Mouse (Mus musculus) 3134 (cell line): ENCODE results near the gene Pla2g16.

Experiments used
- DNase-seq: peaks from one replicate; pipeline ENCODE4 v3.0.0-alpha.2; 2011; ENCODE audit warnings: low spot score; ENCODE audit not compliant: insufficient read length; ENCODE audit errors: extremely low read depth

The Pla2g16 gene

DNA sequence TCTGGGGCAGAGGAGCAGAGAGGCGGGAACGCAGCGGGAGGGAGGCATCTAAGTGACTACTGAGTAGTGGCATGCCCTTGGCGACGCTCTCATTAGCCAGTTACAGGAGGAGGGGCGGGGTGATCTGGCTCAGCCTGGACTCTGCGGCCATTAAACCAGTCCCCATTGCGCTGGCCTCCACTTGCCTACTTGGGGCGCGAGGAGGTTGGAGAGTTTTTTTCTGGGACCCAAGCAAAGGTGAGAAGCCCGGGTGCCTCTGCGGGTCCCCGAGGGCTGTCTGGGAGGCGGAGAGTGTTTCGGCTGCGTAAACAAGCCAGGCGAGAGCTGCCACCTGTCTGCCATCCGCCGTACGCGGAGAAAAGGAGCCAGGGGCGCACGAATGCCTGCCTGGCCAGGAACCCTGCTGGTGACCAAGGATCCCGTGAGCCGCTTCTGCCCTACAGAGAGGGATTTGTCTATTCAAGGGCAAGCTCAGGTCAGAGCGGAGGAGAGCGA, at the start of gene Pla2g16:
Gene Pla2g16, plus strand, starts transcription at position 132 of the 495 bp plus-strand sequence.
- peak; percentile 82 for DNase-seq

DNA sequence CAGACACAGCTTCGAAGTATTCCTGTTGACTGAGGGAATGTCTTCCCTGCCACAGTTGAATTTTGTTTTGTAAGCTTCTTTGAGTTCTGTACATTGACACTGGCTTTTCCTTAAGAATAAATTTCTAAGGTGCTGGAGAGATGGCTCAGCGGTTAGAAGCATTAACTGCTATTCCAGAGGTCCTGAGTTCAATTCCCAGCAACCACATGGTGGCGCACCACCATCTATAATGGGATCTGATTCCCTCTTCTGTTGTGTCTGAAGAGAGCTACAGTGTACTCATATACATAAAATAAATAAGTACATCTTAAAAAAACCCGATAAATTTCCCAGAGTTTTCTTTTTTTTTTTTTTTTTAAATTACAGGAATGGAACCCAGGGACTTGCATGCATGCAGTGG, 49.2 kb upstream of the Pla2g16 start:
- DNase-seq, result no peak

DNA sequence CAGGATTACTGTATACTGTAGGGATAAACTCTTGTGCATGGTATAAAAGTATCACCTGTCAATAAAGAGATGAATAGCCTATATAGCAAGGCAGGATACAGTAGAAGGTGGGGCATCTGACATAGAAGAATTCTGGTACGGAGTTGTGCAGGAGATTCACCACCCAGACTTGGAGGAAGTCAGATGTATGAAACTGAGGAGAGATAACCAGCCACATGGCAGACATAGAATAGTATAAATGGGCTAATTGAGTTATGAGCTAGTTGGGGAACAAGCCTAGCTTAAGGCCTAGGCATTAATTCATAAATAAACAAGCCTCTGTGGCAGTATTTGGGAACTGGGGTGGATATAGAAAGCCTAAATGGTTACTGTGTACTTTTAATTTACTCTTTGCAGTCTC, 40.8 kb upstream of the Pla2g16 start:
- DNase-seq, result no peak

DNA sequence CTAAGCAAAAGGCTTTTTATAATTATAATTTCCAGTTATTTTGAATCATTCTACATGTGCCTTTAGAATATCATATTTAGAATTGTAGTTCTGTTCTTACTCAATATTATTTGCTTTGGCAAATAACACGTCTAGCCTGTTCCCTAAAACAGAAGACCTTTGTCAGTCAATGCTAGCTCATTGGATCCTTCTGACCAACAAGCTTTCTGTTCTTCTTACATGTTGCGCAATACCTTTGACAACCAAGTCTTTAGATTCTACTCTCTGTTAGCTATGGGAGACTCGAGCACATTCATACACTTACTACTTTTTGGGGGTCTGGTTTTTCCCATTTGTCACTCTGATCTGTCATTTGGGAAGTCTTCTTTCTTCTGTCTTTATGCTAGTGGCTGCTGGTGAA, 35.6 kb upstream of the Pla2g16 start:
- DNase-seq, result no peak

DNA sequence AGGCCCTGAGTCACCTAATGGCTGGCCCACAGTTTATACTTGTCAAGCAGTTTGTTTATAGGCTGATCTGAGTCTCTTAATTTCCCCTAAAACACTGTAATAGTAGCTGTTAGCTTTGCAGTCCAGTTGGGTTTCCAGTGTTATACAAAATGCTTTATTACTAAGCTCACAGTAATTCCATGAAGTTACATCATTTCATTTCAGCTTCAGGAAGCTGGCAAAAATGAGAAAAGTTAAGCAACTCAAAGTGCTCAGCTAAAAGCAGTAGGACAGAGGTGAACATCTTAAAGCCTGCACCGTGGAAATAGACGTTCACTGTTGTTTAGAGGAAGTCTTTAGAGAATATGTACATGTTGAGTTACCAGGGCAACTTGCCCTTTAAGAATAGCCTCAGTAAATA, 34.4 kb upstream of the Pla2g16 start:
- DNase-seq, result no peak

DNA sequence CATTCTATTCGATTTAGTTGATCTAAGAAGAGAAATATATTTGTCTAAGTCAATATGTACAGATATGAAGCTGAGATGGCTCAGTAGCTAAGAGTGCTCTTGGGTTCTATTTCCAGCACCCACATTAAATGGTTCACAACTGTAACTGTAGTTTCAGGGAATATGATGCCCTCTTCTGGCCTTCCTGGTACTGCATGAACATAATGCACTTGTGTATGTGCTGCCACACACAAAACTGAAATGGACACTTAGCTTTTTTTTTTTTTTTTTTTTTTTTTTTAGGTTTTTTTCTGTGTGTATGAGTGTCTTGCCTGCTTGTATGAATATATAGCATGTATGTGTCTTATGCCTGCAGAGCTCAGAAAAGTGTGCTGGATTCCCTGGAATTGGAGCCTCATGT, 34.0 kb upstream of the Pla2g16 start:
- no peak for DNase-seq

DNA sequence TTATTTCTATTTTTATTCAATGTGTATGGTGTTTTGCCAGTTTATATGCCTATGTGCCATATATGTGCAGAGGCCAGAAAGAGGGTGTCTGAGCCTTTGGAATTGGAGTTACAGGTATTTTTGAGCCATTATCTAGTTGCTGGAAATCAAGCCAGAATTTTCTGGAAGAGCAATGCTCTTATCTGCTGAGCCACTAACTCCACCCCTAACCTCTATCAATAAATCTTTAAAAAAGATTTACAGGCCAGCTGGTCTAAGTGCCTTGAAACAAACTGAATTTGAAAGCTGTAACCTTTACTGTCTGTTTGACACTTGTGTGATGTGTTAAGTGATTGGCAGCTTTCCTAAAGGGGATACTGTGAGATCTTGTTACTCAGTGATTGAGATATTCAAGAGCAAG, 33.5 kb upstream of the Pla2g16 start:
- DNase-seq, result no peak

DNA sequence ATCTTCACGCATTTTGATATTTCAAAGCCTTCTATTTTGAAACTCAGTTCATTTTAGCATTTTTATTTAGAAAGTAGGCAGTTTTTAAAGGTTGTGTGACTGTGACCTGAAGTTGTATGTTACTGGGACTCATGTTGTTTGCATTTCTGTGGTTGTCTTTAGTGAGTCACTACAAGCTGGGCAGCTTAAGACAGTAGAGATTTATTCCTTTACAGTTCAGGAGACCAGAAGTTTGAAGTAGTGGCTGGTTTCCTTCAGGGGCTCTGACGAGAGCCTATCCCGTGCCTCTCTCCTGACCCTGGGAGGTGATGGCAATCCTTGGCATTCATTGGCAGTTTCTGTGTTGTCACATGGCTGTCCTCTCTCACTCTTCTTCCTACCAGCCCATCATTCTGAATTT, 32.4 kb upstream of the Pla2g16 start:
- DNase-seq, result no peak

DNA sequence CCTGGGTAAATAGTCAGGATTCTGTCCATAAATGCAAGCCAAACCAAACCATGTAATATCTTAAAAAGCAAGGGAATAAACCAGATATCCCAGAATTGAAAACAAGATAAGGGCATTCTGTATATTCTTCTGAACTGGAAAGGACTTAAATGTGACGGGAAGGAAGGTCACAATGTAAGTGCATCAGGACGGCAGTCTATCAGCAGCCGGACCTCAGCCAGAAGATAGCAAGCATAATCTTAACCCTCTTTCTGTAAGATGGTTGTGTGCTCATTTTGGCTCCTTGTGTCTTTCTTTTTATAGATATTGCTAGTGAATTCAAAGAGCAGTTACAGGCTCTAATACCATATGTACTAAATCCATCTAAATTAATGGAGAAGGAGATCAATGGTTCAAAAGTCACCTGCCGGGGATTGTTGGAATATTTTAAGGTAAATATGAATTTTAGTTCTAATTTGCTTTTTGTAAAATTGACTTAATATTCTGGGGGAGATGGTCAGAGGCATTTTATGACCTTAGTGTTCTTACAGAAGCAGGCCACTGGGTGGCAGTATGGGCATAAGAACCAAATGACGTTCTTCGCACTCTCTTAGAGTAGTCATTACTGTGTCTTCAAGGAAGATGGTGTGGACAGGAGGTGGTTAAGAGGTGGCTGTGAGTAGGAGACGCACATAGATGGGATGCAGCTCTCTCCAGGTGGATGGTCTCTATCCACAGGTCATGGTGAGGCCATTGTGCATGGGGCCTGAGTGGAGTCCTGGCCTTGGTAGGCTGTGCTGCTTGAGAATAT, 28.4 kb upstream of the Pla2g16 start:
- DNase-seq, result no peak

DNA sequence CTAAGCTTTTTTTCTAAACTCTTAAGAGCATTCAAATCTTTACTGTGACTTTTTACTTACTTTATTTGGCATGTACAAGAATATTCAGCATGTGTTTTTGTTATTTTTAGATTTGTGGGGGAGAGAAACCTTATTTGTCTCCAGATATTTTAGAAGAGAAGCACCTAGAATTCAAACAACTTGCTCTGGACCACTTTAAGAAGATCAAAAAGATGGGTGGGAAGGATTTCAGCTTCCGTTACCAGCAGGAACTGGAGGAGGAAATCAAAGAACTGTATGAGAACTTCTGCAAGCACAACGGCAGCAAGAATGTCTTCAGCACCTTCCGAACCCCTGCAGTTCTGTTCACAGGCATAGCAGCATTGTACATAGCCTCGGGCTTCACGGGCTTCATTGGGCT, 25.4 kb upstream of the Pla2g16 start:
- no peak for DNase-seq

DNA sequence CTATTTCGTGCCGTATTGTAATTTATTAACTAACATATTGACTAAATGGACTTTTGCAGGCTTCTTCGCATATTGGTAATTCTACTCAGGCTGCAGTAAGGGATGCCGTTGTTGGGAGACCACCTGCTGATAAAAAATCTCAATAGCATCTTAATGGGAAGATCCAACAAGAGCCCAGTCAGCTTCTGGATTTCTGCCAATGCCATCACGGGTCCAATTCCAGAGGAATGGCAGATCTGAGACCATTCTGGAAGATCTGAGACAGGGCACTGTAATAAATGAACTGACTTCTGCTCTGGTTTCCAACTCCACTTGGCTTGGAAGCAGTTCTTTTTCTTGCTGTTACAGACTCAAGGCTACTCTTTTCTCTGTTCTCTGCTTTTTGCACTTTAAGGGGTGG, 23.4 kb upstream of the Pla2g16 start:
- DNase-seq, result no peak

DNA sequence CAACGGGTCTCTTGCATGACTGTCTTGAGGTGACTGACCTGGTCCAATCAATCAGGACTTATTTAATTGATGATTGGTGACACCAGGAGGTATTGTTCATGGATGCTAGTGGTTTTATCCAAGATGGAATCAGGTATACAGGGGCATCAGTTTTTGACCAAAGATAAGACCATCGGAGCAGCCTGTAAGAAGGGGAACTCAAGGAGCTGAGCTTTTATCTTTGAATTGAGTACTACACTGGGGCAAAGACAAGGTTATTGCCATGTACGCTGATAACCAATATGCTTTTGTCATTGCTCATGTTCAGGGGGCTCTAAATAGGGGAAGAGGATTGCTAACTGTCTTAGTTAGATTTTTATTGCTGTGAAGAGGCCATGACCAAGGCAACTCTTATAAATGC, 8.3 kb upstream of the Pla2g16 start:
- no peak for DNase-seq

DNA sequence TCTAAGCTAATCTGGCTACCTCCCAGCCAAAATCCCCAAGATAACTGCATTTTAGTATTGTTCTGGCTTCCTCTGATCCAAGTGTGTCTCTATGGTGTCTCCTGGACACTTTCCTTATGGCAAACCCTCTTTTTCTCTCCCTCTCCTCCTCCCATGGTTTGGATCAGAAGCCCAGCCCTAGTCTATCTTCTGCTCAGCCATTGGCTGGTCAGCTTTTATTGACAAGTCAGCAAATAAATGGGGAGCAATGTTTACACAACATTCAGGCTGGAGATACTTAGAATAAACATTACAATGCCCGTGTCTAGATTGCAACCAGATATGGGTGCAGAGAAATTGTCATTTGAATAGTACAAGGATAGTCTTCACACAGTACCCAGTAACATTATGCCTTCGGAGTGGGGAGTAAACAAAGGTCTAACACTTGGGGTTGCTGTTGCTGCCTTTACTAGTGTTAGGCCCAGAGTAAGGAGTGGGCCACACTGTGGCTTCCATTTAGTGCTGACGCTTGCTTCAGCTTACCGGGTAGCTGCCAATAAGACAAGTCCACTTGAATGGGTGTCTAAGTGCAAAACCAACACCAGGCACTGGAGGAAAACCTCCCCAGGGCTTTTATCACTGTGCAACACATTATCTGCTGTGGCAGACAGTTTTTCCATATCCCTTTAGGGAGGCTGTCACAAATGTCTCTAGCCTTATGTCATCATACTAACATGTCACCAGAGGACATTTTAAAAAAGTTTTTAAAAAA, 5.5 kb upstream of the Pla2g16 start:
- DNase-seq, result no peak

DNA sequence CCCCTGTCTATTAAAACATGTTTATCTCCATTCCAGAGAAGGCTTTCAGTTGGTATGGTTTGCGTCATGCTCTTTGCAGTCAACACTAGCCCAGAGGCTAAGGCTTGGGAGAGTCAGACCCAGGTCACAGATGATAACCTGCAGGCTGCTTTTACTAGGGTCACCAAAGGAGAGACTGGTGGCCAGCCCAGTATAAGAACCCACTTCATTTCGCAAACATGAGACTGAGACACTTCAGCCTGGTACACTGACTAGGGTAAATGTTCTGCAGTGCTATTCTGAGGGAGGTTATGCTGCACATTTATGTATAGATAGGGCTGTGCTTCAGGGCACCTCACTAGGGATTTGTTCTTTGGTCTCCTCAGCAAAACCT, 5.0 kb upstream of the Pla2g16 start:
- no peak for DNase-seq

DNA sequence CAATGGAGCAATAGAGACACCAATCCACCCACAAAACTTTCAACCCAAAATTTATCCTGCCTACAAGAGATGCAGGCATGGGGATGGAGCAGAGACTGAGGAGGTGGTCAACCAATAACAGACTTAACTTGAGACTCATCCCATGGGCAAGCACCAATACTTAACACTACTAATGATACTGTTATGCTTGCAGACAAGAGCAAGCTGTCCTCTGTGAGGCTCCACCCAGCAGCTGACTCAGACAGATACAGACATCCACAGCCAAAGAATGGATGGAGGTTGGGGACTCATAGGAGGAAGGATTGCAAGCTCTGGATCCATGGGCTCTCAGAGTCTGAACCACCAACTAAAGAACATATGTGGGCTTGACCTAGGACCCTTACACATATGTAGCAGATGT, 3.8 kb upstream of the Pla2g16 start:
- DNase-seq, result no peak

DNA sequence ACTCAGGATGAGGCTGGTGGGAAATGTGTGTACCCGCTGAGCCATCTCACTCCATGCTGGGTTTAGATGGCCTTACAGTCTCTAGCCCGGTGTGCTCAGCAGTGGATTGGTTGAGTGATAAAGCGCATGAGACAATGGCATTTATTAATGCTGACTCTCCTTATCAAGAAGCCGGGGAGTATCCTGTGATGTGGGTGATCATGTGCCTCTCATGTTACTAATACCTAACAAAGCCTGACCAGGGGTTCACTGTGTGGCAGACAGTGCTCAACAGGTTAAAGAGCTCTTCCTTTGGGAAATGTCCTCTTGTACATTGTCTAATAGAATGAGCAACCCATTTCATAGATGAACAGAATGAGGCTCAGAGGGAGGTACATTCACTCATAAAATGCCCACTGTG, 2.4 kb upstream of the Pla2g16 start:
- DNase-seq, result no peak

DNA sequence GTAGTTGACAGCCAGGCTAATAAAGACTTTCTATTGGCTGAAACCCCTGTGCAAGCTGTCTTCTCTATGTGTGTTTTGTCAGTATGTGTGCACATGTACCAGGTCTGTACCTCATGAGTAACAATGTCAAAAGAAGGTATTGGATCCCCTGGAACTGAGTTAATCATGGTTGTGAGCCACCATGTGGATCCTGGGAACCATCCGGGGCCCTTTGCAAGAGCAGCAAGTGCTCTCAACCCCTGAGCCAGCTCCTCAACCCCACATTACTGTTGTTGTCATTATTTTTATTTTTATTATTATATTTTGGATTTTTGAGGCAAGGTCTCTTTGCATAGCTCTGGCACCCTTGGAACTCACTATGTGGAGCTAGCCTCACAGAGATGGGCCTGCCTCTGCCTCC, 618 bp upstream of the Pla2g16 start:
- DNase-seq, result no peak

DNA sequence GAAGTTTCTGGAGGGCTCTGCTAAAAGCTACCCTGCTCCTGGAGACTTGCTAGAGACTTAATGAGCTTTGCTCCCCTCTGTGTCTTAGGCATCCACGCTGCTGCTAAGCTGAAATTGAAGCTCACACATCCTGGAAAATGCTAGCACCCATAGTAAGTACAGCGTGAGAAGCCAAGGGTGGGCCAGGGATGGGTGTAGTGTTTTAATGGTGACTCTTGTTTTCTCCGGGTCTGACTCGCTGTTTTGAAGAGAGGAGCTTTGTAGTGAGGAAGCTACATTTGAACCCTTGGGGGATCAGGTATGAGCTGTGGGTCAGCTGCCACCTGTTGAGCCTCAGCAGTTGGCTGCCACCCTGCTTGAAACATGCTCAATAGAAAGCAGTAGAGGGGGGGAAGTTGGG, 585 bp downstream of the Pla2g16 start:
- DNase-seq, result no peak

DNA sequence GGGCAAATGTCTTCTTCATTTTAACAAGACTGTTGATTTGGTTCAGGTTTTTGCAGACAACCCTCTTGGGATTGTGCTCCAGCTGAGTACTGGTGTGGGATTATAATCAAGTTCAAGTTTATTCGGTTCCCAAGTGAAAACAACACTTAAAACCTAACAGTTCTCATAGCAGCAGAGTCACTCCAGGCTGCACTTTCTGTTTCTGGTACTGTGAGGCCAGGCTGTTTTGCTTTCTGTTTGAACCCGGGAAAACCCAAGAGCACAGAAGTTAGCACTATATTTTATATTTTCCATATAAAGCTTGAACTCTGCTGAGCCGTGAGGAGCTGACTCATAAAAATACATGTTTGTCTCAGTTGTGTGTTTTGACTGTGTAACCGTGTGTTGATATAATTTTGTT, 1.4 kb downstream of the Pla2g16 start:
- no peak for DNase-seq

DNA sequence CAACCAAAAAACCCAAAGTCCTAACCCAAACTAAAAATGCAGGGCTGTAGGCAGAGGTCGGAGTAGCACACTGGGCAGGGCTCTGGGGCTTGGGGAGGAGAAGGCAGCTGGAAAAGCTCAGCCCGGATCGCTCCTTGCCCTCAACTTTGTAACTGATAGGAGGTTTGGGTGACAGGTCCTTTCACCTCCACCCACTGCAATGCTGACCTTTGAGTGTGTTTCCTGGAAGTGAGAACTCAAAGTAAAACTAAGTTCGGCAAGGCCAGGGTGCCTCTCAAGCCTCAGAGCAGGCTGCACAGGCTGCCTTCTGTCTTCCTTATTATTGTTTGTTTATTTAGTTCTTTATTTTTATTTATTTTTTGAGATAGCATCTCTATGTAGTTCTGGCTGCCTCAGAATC, 2.7 kb downstream of the Pla2g16 start:
- no peak for DNase-seq

DNA sequence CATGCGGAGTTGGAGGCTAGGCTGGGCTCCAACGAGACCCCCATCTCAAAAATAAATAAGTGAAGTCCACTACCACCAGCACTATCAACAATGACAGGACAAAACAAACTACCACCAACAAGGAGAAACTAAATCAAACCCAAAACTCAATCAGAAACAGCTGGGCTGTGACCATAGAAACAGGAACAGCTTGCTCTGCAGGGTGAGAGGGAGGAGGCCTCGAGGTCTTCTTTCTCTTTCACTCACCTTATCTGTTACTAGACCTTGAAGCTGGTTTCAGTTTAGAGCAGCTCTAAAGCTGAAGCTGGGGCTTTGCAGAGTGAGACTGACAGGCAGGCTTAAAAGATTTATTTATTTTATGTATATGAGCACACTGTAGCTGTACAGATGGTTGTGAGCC, 4.2 kb downstream of the Pla2g16 start:
- DNase-seq, result no peak

DNA sequence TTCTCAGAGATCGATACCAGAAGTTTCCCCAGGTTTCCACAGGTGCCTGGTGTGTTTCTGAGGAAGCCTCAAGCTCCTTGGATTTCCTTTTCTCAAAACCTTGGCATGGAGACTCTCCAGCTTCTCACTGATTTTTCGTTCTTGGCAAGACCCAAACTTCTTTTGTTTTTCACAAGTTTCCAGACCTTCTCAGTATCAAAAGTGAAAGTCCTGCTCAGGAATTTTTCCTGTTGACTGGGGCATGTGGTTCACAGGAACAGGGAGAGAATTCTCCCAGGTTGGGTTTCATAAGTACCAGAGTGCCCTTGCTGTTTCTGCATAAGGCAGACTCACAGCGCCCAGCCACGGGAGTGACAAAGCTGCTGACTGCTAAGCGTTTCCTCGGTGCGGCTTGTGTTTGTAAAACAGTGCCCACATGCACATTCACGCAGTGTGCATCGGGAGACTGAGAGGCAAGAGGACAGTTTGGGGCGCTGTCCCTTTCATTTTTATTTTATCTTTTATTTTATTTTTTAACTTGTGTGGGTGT, 5.4 kb downstream of the Pla2g16 start:
- DNase-seq, result no peak
